8 mouse cellular contexts compared by ENCODE assay signal in genomic region chr13:43191741-43192192, GRCm38 (mm10). TPM values are rescaled to one million over a fixed set of nuclear protein-coding genes. Genes with fewer than 3 reads are reported as not detected.
DNase-seq lines count a peak whose midpoint lies in the region; ATAC-seq and TF ChIP-seq lines count a peak whose summit lies in the region.

No protein-coding gene starts in this region.

- 0 out of 2 replicates have a peak, but pooled peaks cover 13% of the 10 kb centered on the region for H3K4me1 ChIP-seq in kidney, postnatal 0 days (replicated peaks; ENCODE audit: insufficient read depth, low read length)
- H3K4me1 ChIP-seq in liver, embryonic 12.5 days: peaks cover 46% of the 10 kb centered on the region

- no peaks in the 10 kb centered on the region for H3K9me3 ChIP-seq in kidney, postnatal 0 days (replicated peaks; ENCODE audit: low read length)
- no peaks in the 10 kb centered on the region; the same call in 1 of the 2 replicates for H3K9me3 ChIP-seq in liver, embryonic 12.5 days (replicated peaks)

- ATAC-seq in kidney, postnatal 0 days (replicated peaks; ENCODE audit: low FRiP score, low read depth): 0 out of 2 replicates have a peak, but pooled peaks have one; percentile 49
- peak; percentile 76 for ATAC-seq in liver, embryonic 12.5 days

- DNase-seq in kidney, postnatal 0 days (ENCODE audit: low spot score): peak; percentile 69
- DNase-seq in kidney, postnatal 14 days: no peak
- peak; percentile 39 for DNase-seq in embryo, embryonic 11 days
- DNase-seq in heart, postnatal 36 days: peak; percentile 45 to 52
- peak; percentile 49 for DNase-seq in naive thymus-derived CD4-positive, alpha-beta T cell, adult 2 months (ENCODE audit: low read depth)
- DNase-seq in spleen, postnatal 36 days (ENCODE audit: low spot score in 2 of 2): no peak
- no peak for DNase-seq in adipocyte (ENCODE audit: low spot score)

- peak overlapping the region; percentile 54 for H3K4me2 ChIP-seq in kidney, postnatal 0 days (ENCODE audit: low read length)
- peak overlapping the region; percentile 52 for H3K4me2 ChIP-seq in liver, embryonic 12.5 days

- H3K36me3 ChIP-seq in kidney, postnatal 0 days (ENCODE audit: insufficient read depth, low read length): no peaks in the 10 kb centered on the region
- no peaks in the 10 kb centered on the region for H3K36me3 ChIP-seq in liver, embryonic 12.5 days

- no peak for TF ChIP-seq CTCF in kidney, postnatal 0 days (IDR thresholded peaks at IDR 0.05; ENCODE audit: low read depth)

- 3% methylated on average over 14 of the region's 14 CpGs for WGBS in kidney, postnatal 0 days
- WGBS in liver, embryonic 12.5 days (ENCODE audit: insufficient replicate concordance): under 1% methylated on average over 14 of the region's 14 CpGs

- no peak overlapping the region for H3K27ac ChIP-seq in kidney, postnatal 0 days
- H3K27ac ChIP-seq in liver, embryonic 12.5 days: no peak overlapping the region

- intact Hi-C loops in heart, postnatal 36 days (cut with DNase I): no loop called here

- H3K27me3 ChIP-seq in kidney, postnatal 0 days (ENCODE audit: insufficient read depth, low read length): no peaks in the 10 kb centered on the region
- peaks cover 62% of the 10 kb centered on the region for H3K27me3 ChIP-seq in liver, embryonic 12.5 days (replicated peaks)

- peak overlapping the region; percentile 27; the same call in 1 of the 2 replicates for H3K9ac ChIP-seq in kidney, postnatal 0 days (ENCODE audit: low read depth, low read length)
- peak overlapping the region; percentile 19; the same call in 1 of the 2 replicates for H3K9ac ChIP-seq in liver, embryonic 12.5 days

- 0 out of 2 replicates have a peak overlapping the region, but pooled peaks have one; percentile 8 for H3K4me3 ChIP-seq in kidney, postnatal 0 days (replicated peaks; ENCODE audit: low read depth, low read length)
- peak overlapping the region; percentile 14; the same call in 1 of the 2 replicates for H3K4me3 ChIP-seq in liver, embryonic 12.5 days

RNA-seq across cellular contexts. Expression of gene Tbc1d7, which starts 20.5 kb away (rescaled TPM):
- 51.9 and 52.0 TPM in 2 replicates for polyA plus RNA-seq in kidney, postnatal 0 days (2015; fragmentation: Nextera tagmentation; extraction: Ambion mirVana)
- total RNA-seq in heart, postnatal 36 days (2021): 10 to 100 TPM; 32.0 to 35.5 TPM
- 20.0 and 20.7 TPM in 2 replicates for polyA plus RNA-seq in liver, embryonic 12.5 days (2016; fragmentation: Nextera tagmentation; extraction: Ambion mirVana)

Comparison
In these comparisons a context has a peak if more than half of its experiments do, and no peak if none do; other contexts are left out.
1. DNase-seq: peak in kidney, postnatal 0 days (single experiment), embryo, embryonic 11 days (single experiment), heart, postnatal 36 days (2 of 2) and naive thymus-derived CD4-positive, alpha-beta T cell, adult 2 months (single experiment); none in kidney, postnatal 14 days (single experiment), spleen, postnatal 36 days (0 of 2) and adipocyte (single experiment).